Mouse (Mus musculus): ENCODE data around the gene P2rx3.

GRCm38 (mm10) chr2:85048168-85048751 lies 11.0 kb upstream of the P2rx3 start:
- no peak for TF ChIP-seq CTCF (conservative IDR thresholded peaks at IDR 0.05 in 1 of 2, IDR thresholded peaks at IDR 0.05 in 1 of 2; ENCODE audit: low read depth in 2 of 2, low read length in 2 of 2)
- TF ChIP-seq KAT2A (IDR thresholded peaks at IDR 0.05; ENCODE audit: insufficient replicate concordance, low read length), result no peak
- TF ChIP-seq MEF2A (IDR thresholded peaks at IDR 0.05; ENCODE audit: borderline replicate concordance, low read depth, low read length), result no peak
- no peak for TF ChIP-seq RAD21 (IDR thresholded peaks at IDR 0.05; ENCODE audit: low read depth, low read length)
- TF ChIP-seq PAX5 (IDR thresholded peaks at IDR 0.05; ENCODE audit: low read length), result no peak
- TF ChIP-seq ZNF384 (IDR thresholded peaks at IDR 0.05; ENCODE audit: low read depth, low read length), result no peak
- TF ChIP-seq TCF12 (IDR thresholded peaks at IDR 0.05; ENCODE audit: low read depth, low read length), result no peak
- TF ChIP-seq HCFC1 (IDR thresholded peaks at IDR 0.05; ENCODE audit: low read depth, low read length), result no peak
- TF ChIP-seq ZMIZ1 (IDR thresholded peaks at IDR 0.05; ENCODE audit: low read depth, low read length), result no peak
- TF ChIP-seq POLR2A (IDR thresholded peaks at IDR 0.05; ENCODE audit: low read depth, low read length), result no peak
- TF ChIP-seq ETS1 (conservative IDR thresholded peaks at IDR 0.05; ENCODE audit: low read depth, low read length), result no peak
- TF ChIP-seq EP300 (IDR thresholded peaks at IDR 0.05; ENCODE audit: low read length), result no peak
- no peak for TF ChIP-seq ZKSCAN1 (IDR thresholded peaks at IDR 0.05; ENCODE audit: borderline replicate concordance, low read depth, low read length)
- no peak for TF ChIP-seq MXI1 (IDR thresholded peaks at IDR 0.05; ENCODE audit: low read depth, low read length)
